Mouse (Mus musculus) neutrophil, adult 59 days (primary cell): ENCODE data around the gene Rhox3a. TPM values are rescaled to one million over a fixed set of nuclear protein-coding genes. Genes with fewer than 3 reads are reported as not detected.

ENCODE experiments used
- total RNA-seq, 2 experiments: library from RNA; stranded (reverse); gene quantifications; 1 replicate in 1 of 2; 2 replicates in 1 of 2; pipeline ENCODE4 v1.2.4; 2023

Gene Rhox3a
- not detected for total RNA-seq

GRCm38 (mm10) chrX:37249619-37250018 is at the start of gene Rhox3a:
Gene Rhox3a (plus strand): TSS chrX:37249919.

DNA sequence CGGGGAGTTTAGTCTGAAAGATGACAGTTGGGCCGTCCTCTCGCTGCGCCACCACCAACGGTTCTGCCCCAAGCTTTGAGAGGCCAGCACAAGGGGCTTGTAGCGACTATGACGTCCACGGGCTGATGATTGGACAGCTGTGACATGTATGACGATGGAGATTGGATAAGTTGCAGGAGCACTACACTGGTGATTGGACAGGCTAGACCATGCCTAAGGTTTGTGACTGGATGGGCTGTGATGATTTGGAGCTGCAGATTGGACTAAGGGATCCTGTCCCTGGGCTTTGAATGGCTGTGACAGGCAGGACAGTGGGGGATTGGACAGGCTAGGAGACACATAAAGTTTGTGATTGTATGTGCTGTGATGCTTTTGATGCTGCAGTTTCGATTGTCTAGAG is 38.8 kb upstream of the Rhox3a start, which contains the start of gene Gm9:
Gene Gm9, minus strand, starts transcription at position 101 of the 400 bp plus-strand sequence.

GRCm38 (mm10) chrX:37222158-37222557 is 27.6 kb upstream of the Rhox3a start, which contains the start of gene Rhox1:
Gene Rhox1 (minus strand): TSS chrX:37222258.

GRCm38 (mm10) chrX:37244676-37245075 is 5.0 kb upstream of the Rhox3a start, which contains the start of gene Rhox2a:
Gene Rhox2a (plus strand): TSS chrX:37244976.

DNA sequence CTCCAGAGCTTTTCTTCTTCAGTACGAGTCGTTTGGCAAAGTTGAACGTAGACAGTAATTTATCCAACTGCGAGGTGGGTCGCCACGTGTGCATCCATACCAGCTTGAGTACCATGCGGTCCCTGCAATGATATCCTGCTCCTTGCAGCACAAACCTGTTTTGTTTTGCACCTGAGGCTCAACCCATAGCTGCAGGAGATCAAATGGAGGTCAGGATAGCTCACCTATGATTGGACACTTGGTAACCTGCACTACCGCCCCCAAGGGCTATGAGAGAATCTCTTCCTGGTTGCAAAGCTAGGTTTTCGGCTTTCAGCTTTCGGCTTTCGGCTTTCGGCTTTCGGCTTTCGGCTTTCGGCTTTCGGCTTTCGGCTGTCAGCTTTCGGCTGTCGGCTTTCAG is 15.3 kb downstream of the Rhox3a start, which contains the start of gene Rhox4a:
Gene Rhox4a, plus strand, starts transcription at position 301 of the 400 bp plus-strand sequence.

Other genes with a start within 250 kb of the Rhox3a start
- gene Sowahd, start 201.1 kb upstream of the Rhox3a start, total RNA-seq: under 1 TPM in 1 of 2 experiments, not detected in 1; 0.44 TPM
- 100 to 1,000 TPM; 356 to 442 TPM for gene Rpl39, start 164.5 kb upstream of the Rhox3a start, total RNA-seq
- 10 to 100 TPM; 11.0 to 12.4 TPM for gene Upf3b, start 139.6 kb upstream of the Rhox3a start, total RNA-seq
- gene Nkap, start 123.1 kb upstream of the Rhox3a start, total RNA-seq: 10 to 100 TPM; 10.7 to 14.5 TPM
- not detected for gene Akap14, start 81.1 kb upstream of the Rhox3a start, total RNA-seq
- 100 to 1,000 TPM; 109 to 125 TPM for gene Ndufa1, start 58.8 kb upstream of the Rhox3a start, total RNA-seq
- gene Rnf113a1, start 58.7 kb upstream of the Rhox3a start, total RNA-seq: 1 to 10 TPM; 4.0 to 4.7 TPM
- gene Gm9, start 38.9 kb upstream of the Rhox3a start, total RNA-seq: not detected
- not detected for gene Rhox1, start 27.7 kb upstream of the Rhox3a start, total RNA-seq
- not detected for gene Rhox2a, start 4.9 kb upstream of the Rhox3a start, total RNA-seq
- not detected for gene Rhox4a, start 15.4 kb downstream of the Rhox3a start, total RNA-seq
- gene Rhox3a2, start 130.1 kb downstream of the Rhox3a start, total RNA-seq: not detected
- gene Rhox4a2, start 140.9 kb downstream of the Rhox3a start, total RNA-seq: not detected
- not detected for gene Rhox2b, start 162.1 kb downstream of the Rhox3a start, total RNA-seq
- not detected for gene Rhox4b, start 182.6 kb downstream of the Rhox3a start, total RNA-seq
- gene Rhox2c, start 203.8 kb downstream of the Rhox3a start, total RNA-seq: not detected
- not detected for gene Rhox3c, start 208.7 kb downstream of the Rhox3a start, total RNA-seq
- not detected for gene Rhox4c, start 230.4 kb downstream of the Rhox3a start, total RNA-seq
- not detected for gene Rhox2d, start 243.5 kb downstream of the Rhox3a start, total RNA-seq